Mouse (Mus musculus) NIH3T3 (cell line): ENCODE measurements around the gene Ftcd.

ENCODE experiments used
- DNase-seq: peaks from one replicate; pipeline ENCODE4 v3.0.0-alpha.2; 2012; ENCODE audit warnings: low read depth

Gene Ftcd

DNA sequence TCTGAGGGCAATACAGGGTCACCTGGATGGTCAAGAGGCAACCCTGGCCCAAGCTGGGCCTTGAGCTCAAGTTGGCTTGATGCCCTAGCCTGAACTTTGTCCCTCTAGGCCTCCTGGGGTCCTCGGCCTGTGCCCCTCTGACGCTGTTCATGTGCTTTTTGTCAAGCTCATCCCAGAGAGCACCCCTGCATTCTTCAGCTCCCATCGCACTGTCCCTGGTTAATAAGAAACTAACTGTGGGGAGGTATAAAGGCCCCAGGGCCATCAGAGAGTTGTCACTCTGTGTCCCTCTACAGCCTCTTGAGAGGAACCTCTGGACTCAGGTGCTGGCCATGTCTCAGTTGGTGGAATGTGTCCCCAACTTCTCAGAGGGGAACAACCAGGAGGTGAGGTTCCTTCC is at the start of gene Ftcd:
TSS of gene Ftcd (plus strand) at position 275 of the 400 bp plus-strand sequence.
- no peak for DNase-seq

DNA sequence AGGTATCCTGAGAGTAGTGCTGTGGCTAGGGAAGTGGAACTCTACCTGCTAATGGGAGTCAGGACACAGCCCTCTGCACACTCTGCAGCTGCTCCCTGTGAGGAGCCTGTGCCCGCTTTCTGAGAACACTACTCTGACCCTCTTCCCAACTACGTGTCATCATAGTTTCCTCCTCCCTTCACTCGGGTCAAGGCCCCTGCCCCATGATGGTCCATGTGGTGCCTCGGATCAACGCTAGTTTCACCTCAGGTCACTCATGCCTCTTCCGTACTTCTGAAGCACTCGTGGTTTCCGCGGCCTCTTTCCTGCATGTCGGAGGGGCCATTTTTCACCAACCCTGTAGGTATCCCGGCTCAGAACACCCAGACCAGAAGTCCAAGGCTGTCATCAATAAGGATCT is 44.5 kb upstream of the Ftcd start:
- DNase-seq: no peak

DNA sequence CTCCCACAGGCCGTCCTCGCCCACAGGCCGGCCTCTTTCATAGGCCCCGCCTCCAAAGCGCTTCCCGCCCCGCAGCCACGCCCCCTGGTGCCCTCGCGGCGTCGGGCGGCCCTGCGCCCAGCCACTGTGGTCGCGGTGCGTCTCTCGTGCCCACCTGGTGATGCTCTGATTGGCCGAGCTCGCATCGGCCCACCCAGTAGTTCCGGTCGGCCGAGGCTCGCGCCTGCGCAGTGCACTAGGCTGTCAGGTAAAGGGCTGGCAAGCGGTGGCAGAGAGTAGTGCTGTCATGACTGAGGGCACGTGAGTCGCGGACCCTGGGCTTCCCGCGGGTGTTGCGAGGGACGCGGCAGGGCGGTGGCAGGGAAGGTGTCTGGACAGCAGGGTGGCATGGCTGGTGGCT is 44.1 kb upstream of the Ftcd start, which contains the start of gene Lss:
TSS of gene Lss (plus strand) at position 214 of the 400 bp plus-strand sequence.
- peak; percentile 99 for DNase-seq

DNA sequence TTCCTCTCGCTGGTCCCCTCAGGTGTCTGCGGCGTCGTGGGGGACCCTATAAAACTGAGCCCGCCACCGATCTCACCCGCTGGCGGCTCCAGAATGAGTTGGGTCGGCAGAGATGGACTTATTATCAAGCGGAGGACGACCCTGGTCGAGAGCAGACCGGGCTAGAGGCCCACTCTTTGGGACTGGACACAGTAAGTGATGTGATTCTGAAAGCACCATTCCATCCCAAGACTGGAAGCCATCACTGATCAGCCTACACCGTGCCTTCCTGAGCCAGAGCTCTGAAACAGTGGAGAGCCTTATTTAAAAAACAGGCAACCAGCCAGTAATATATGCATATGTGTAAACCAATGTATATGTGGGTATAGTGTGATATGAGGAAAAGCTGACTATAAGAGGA is 43.6 kb upstream of the Ftcd start:
- DNase-seq: no peak

DNA sequence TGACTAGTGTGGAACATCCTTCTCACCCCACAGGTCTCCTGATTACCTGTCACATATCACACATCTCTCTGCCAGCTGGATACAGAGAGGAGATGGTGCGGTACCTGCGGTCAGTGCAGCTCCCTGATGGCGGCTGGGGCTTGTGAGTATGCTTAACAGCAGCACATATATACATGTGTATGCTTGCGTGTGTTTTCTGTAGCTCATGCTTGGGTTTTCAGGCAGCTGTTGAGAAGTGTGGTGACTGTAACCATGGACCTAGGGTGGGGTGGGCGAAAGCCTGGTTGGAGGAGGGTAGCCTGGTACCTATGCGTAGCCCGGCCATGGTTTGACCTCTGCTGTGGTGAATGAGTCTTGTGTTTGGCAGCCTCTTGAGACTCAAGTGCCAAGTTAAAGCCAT is 39.9 kb upstream of the Ftcd start:
- no peak for DNase-seq

DNA sequence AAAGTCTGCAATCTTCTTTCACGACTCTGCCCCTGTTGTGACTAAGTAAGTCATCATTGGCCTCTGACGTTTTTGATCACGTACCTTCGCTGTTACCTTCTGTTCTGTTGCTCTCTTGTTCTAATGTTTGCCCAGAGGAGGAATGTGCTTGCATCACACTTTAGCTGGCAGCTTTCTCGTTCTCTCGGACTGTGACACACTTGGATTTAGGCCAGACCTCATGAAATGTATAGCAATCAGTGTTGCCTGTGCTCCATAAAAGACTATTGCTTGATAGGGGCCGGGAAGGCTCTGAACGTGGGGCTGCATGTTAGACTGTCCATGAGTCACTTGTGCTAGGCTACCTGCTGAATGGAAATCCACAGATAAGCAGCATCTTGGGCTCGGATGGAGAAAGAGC is 37.8 kb upstream of the Ftcd start:
- peak; percentile 80 for DNase-seq

DNA sequence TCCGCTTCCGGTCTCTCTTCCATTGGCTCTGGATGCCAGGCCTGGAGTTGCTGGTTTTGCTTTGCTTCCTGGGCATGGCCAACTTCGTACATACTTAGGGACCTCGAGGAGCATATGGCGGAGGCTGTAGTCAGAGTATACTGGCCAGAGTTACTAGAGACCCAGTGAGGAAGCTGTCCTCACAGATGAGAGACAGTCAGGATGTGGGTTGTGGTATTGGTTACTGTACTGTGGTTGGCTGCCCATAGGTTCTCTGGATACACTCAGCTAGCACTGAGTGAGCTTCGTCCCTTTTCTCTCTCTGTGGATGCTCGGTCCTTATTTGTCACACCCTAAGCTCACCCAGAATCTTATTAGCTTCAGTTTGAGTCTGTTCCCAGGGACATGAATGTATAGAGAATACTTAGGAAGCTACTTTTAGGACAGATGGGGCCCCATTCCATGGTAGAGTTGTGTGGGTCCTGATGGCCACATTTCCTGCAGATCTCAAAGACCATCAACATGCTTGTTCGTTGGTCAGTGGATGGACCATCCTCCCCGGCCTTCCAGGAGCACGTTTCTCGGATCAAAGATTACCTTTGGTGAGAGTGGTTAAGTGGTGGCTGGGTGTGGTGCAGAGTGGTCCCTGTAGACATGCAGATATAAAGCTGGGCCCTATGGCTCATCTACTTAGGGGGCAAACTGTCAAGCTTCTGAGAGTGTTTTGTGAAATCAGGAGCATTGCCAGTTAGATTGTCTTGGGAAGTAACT is 33.9 kb upstream of the Ftcd start:
- no peak for DNase-seq

DNA sequence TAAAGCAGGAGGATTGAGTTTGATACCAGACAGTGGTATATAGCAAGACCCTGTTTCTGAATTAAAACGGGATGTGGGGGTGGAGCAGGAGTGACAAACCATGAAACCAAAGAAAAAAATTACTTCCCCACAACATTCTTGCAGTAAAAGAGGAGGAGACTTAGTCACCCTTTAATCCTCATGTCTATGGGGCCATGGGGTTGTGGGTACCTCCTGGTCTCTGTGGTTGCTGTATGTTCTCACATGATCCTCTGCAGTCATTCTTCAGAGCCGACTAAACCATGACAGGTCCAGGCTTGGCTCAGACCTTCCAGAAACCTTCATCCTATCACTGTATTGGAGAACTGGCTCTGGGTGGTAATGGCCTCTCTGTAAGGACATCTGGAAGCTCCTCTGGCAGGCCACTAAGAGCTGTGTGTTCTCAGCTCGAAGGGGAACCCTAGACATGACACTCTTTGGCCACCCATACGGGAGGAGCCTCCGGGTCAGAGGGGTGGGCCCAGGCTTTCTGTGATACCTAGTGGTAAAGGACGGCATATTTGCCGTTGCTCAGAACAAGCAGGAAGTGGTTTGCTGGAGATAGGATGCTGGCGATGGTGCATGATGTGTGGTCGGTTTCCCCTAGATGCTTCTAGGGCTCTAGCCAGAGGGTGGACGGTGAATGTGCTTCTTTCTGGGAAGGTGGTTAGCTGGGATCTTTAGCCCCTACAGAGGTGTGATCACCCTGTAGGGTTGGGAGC is 32.6 kb upstream of the Ftcd start:
- DNase-seq: no peak

DNA sequence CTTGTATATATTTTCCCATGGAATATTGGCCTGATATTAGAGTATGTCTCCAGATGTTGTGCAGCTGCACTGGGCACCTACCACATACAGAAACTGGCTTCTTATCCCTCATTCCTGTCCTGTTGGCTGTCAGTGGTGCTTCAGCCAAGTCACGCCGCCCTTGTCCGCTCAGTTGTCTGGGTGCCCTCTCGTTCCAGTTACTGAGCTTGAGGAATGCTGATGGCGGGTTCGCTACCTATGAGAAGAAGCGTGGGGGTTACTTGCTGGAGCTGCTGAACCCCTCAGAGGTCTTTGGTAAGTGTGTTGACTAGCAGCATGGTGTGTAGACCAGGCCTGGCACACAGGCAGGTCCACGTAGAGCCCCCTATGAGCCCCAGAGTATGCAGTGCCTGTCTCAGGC is 28.9 kb upstream of the Ftcd start:
- DNase-seq: no peak

DNA sequence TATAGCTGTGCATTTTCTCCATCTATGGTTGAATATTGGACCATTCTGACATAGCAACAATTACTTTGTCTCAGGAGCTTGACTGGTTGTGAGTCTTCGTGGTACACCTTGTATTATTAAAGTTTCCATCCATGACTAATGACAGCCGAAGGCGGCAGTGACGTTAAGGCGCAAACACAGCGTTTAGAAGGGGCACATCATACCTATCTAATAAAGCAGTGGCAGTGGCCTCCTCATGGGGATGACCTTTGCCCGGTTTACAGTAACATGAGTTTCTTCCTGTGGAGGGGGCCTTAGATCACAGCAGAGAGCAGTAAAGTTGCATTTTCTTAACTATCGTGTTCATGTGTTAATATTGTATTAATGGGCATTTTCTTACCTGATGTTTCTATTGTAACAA is 27.2 kb upstream of the Ftcd start:
- no peak for DNase-seq

DNA sequence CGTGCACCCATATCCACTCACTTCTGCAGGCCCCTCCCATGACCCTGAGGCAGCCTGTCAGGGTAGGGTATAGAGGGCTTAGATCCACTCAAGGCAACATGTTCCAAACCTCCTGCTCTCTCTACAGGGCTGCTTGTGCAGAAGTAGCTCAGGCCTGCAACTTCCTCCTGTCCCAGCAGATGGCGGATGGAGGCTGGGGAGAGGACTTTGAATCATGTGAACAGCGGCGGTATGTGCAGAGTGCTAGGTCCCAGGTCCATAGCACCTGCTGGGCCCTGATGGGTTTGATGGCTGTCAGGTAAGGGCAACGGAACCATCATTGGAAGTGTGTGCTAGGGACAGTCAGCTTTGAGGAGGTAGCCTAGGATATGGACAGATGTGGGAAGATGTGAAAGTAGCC is 25.0 kb upstream of the Ftcd start:
- peak; percentile 41 for DNase-seq

DNA sequence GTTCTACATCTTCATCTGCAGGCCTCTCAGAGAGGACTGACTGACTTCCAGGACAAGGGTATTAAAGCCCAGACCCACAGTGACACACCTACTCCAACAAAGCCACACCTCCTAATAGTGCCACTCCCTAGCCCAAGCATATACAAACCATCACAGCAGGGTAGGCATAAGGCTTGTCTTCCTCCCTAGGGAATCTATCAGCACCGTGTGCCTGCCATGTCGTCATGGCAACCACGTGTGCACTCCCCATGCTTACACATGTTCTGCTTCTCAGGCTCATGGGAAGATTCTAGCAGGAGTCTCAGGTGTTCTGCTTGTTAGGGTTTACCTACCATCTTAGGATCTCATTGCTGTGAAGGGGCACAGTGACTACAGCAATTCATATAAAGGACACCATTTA is 23.9 kb upstream of the Ftcd start:
- DNase-seq: no peak

DNA sequence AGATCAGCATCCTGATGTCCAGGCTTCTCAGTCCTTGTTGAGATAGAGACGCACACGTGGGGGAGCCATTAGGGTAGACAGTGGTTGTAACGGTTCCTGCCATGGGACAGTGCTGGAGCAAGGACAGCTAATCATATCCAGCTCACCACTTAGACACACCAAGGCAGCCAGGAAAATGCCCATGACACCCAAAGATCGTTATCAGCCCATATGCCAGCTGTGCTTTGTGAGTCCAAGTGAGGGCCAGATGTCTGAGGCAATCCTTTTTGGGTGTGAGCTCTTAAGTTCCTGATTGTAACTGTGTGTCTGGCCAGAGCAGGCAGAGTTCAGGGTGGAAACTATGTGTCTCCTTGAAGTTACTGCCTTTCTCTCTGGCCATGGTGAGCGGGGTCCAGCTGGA is 21.4 kb upstream of the Ftcd start:
- DNase-seq: no peak

DNA sequence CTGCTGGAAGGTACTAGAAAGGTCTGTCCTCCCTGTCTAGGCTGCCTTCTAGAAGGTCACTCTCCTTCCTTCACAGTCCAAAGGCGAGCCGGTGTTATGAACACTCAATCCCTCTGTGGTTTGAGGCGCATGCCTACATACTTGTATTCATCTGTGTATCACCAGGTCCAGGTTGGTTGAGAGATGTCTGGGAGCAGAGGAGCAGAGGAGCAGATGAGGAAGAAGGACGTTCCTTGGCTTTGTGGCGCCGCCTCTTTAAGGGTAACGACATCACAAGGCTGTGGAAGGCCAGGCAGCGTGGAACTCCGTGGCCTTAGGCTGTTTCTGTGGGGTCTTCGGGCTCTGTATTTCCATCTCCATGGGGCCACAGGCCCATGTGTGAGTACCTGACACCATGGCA is 13.5 kb upstream of the Ftcd start, which contains the start of gene Spatc1l:
TSS of gene Spatc1l (plus strand) at position 301 of the 400 bp plus-strand sequence.
- no peak for DNase-seq

DNA sequence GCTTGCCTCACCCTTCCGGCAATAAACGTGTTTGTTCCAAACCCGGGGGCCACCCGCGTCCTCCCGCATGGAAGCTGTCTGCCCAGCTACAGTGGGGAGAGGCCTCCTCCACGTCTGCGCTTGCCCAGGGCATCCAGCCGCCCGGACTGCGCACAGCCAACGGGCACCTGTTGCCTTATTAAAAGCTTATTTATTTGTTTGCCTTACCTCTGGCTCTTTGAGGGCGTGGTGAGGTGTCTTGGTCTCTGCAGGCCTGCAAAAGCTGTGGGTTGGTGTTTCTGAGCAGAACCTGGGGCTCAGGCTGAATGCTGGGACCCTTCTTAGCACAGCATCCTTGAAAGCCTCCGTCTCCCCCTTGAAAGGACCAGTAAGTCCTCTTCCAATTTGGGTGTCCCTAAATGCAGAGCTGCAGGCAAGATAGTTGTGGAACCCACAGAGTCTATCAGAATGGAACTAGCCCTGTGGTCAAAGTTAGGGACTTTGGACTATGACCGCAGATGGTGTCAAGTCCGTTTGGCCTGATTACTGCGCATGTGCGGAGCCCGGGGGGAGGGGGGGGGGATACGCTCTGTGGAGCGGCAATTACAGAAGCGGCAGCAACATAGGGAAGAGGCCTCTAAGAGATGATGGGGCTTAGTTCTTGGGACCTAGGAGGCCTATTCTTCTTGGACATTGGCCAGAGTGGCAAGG is 5.3 kb upstream of the Ftcd start:
- DNase-seq: no peak

DNA sequence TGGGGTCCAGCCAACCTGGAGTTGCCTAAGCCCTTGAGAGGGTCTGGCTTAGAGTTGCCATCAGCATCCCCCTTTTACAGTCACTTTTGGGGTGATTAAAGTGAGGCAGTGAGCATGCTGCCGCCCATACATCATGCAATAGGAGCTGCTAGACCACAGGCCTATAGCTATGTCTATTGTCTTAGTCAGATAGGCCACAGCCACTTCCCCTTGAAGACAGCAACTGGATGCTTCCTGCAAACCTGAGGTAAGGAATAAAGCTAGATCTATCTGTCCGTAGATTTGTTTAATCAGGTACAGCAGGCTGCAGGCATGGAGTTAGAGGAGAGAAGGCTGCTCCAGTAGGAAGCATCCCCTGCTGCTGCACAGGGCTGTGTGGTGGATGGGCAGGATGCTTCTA is 4.4 kb upstream of the Ftcd start:
- no peak for DNase-seq

DNA sequence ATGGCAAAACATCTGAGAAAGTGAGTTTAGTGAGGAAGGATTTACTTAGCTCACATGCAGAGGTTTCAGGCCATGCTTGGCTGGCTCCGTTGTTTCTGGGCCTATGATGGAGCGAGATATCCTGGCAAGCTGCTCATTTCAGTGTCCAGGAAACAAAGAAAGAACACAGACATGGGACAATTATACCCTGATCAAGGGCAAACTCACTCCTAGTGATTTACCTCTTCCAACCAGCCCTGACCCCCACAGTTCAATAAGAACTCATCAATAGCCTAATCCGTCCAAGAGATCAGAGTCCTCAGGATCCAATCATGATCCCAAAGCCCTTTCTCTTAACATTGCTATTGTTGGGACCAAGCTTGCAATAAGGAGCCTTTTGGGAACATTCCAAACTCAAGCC is 3.3 kb upstream of the Ftcd start:
- DNase-seq: no peak

DNA sequence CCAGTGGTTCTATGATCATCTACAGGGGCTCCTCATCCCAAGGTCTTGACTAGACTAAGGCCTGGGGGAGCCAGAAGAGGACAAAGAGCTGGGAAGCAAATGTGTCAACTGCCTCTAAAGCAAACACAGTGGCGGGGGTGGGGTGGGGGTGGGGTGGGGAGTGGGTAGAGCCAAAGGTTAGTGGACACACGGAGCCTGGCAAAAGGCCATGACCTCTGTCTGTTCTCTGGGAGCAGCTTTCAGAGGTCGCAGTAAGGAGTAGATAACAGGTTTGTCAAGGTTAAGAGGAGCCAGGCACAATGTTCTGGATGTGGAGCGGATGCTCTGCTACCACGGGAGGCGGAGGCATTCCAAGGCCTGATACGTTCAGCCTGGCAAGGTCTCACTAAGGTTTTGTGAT is 1.5 kb downstream of the Ftcd start:
- no peak for DNase-seq

DNA sequence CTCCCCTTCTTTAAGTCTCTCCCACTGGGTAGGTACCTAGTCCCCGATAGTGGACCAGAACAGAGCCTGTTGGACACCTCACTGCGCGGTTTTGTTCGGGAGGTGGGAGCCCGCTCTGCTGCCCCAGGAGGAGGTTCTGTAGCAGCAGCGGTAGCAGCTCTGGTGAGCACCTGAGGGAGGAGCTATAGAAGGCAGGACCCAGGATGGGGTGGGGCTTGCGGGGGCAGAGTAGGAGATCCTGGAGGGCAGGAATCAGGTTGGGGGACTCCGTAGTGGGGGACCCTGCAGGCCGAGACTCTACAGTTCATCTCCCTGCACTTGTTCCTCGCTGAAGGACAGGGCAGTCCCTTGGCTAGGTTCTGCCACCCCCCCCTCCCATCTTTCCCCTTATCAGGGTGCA is 8.7 kb downstream of the Ftcd start:
- no peak for DNase-seq

DNA sequence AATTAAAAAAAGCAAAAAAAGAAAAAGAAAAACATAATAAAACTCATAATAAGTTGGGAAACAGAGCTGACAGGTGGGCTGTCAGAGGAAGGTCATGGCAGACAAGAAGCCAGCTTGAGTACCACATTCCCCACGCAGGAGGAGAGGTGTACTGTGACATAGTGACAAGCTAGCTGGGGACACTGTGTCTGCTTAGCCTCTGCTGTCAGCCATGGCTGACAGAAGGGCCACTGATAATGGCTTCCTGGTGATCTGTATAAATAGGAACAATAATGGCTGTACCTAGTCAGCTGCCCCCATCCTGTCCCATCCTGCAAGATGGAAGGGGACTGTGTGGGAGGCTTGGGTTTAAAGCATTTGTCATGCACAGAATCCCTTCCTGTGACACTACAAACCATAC is 10.7 kb downstream of the Ftcd start:
- no peak for DNase-seq

DNA sequence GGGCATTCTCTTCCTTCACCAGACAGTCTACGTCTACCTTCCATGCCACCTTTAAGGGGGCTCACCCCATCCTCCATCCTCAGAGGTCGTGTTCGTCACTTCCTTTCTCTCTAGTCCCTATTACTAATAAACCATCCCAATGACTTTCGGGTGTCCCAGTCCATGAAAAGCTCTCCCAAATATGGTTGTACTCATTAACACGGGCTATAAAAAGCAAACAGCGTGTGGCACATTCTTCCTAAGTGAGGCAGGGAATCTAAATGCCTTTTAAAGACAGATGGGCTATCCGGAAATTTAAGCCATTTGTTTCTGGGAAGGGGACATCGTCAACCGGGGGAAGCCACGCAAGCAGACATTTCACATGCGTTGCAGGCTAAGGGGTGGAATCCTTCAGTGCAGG is 14.7 kb downstream of the Ftcd start:
- no peak for DNase-seq

DNA sequence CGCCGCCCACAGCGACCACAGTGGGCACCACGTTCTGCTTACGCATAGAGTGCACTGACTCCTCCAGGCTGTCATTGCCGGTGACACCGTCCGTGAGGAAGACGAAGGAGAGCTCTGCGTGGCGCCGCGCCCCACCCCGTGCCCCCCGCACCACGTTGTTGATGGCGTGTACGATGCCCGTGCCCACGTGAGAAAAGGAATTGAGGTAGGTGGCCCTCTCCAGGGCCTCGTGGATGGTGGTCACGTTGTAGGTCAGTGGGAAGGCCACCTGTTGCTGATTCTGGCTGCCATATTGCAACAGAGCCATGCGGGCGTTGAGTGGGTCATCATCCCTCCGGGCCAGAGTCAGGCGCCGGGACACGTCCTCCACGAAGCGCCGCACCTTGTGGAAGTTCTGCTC is 20.9 kb downstream of the Ftcd start:
- no peak for DNase-seq

DNA sequence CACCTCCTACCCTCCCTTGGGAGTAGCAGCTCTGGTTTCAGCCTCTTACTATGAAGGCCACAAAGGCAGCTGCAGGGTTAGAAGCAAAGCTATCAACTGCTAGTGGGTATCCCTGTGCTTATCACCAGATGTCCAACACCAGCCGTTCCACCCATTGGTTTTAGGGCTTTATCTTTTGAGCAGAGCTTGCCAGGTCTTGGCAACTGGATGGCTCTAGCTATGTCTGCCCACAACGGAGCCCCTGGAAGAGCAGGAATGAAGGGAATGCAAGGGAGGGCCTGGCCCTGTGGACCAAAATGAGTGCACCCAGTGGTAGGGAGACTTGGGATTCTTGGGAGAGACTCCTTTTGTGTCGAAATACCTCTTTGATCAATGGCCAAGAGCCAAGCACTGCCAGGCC is 27.2 kb downstream of the Ftcd start:
- peak; percentile 29 for DNase-seq
